Mouse (Mus musculus) heart, postnatal 25 days (tissue): ENCODE measurements around the gene Nceh1. TPM values are rescaled to one million over a fixed set of nuclear protein-coding genes. Genes with fewer than 3 reads are reported as not detected.
A peak's percentile ranks its signal among the peaks of the same experiment; 100 is the strongest.

Experiments
- DNase-seq: peaks from one replicate; pipeline ENCODE4 v3.0.0; 2022; ENCODE audit warnings: low spot score
- intact Hi-C: fragments of 180-260 bp; cut with DNase I; formaldehyde crosslinking; loops from one replicate; pipeline ENCODE4 v1.15.1; 2025
- total RNA-seq, 2 experiments: library from RNA; stranded (reverse); gene quantifications; 2 replicates each; pipeline ENCODE4 v1.2.3; 2021

Gene Nceh1
- total RNA-seq: 100 to 1,000 TPM; 172 to 189 TPM

GRCm38 (mm10) chr3:27182733-27183600 lies at the start of gene Nceh1:
Gene Nceh1, plus strand, starts transcription at chr3:27182965.
- intact Hi-C loops: loop anchor here (1.0 to 5.0 kb wide), 2 partner anchors 54 to 154 kb away; no protein-coding TSS in a partner anchor
- peak; percentile 88 for DNase-seq

GRCm38 (mm10) chr3:27140101-27140500 lies 42.7 kb upstream of the Nceh1 start:
- no peak for DNase-seq
- intact Hi-C loops: no loop called here

DNA sequence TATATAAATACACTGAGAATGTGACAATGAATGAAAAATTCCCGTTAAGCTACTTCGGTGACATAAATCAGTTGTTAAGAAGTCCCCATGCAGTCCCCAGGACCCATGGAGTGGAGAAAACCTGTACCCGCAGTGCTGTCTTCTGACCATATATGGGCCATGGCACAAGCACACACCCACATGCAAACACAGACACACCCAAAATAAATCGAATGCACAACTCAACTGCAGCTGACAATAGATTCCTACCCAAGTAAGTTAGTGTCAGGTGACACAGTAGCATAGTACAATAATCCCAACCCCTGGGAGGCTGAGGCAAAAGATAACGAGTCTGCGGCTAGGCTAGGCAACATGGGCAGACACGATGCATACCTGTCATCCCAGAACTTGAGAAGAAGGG lies 39.2 kb upstream of the Nceh1 start:
- DNase-seq: no peak
- intact Hi-C loops: no loop called here

GRCm38 (mm10) chr3:27145733-27146132 lies 37.0 kb upstream of the Nceh1 start:
- intact Hi-C loops: no loop called here
- DNase-seq: no peak

DNA sequence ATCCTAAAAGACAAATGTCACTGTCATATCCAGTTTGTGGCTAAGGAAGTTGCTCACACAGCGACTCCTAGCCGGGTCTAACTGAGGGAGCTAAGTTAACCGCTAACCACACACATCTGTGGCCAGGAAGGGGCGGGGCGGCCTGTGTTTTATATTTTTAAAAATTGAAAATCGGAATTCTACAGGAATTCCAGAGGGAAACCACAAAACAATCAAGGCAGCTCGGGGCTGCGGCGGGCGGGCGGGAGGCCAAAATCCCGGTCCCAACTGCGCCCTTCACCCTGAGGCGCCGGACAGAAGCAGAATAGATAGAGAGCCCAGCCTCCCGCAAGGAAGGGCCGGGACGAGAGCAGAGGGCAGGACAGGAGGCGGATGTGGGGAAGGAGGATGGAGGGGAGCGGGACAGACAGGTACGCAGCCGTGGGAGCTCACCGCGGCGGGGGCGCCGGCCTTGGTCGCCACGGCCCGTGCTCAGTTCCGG lies 29.5 kb upstream of the Nceh1 start:
- intact Hi-C loops: no loop called here
- no peak for DNase-seq

GRCm38 (mm10) chr3:27153701-27154209 lies 29.0 kb upstream of the Nceh1 start, which contains the start of gene Ect2:
Gene Ect2, minus strand, starts transcription at chr3:27153878.
- intact Hi-C loops: loop anchor here (2.0 kb wide), 1 partner anchor 27 kb away; no protein-coding TSS in a partner anchor
- DNase-seq: peak; percentile 98

GRCm38 (mm10) chr3:27154280-27154679 lies 28.5 kb upstream of the Nceh1 start:
- no peak for DNase-seq
- intact Hi-C loops: loop anchor here (2.0 kb wide), 1 partner anchor 27 kb away; no protein-coding TSS in a partner anchor

DNA sequence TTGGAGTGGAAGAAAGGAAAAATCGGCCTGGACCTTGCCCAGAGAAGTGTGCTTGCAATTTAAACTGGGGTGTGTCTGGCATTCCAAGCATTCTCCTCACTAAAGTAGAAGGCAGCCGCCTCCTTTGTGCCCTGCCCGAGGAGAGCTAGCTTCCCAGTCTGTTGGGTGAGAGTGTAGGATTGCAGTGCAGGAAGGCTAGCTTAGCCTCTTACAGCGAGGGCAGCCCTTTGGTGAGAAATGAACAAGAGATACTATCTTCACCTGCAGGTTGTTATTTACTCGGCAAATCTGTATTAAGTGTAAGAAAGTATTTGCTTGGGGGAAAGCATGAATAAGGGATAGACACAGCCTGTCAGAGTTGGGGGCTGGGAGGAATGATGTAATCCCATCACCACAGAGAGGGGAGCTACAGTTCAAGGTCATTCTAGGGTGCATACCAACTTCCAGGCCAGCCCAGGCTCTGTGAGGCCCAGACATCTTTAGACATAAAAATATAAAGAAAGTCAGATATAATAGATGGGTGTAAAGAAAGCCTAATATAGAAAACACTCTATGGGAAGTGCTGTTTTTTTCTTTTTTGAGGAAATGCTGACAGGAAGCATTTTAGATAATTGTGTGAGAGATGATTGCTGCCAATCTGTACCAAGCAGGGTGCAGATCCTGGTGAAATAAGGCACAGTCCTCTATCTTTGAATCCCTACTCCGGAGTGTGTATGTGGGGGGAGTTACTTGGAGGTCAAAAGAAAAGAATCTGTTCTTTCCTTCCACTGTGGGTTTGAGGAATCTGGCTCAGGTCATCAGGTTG lies 27.5 kb upstream of the Nceh1 start:
- no peak for DNase-seq
- intact Hi-C loops: loop anchor here (2.0 kb wide), 1 partner anchor 26 kb away; no protein-coding TSS in a partner anchor

DNA sequence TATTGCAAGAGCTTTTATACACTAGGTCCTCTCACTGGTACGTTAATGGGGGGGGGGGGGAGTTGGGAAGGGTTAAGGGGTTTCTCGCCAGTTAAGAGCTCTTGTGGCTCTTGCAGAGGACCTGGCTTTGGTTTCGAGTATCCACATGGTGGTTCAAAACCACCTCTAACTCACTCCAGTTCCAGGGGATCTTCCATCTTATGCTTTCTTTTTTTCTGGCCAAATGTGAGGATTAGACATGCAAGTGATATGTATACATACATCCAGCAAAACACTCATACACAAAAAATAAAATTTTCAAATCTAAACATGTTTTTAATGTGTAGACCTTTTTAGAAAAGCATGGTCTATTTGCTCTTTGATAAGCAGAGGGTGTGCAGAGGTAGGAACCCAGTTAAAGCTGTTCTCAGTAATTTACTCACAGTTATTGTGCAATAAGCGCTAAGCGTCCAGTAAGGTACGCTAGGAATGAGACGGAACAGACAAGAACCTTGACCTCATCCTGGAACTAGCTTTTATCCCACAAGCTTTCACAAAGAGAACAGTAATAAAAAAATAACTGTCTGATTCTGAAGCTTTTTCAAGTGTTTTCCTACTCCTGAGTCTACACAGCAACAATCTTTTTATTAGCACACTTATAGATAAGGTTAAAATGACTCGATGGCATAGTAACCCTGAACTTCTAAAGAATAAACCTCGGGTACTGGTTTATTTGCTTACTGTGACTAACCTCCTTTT lies 26.7 kb upstream of the Nceh1 start:
- DNase-seq: no peak
- intact Hi-C loops: loop anchor here (2.0 kb wide), 1 partner anchor 25 kb away; no protein-coding TSS in a partner anchor

- no peak for DNase-seq
- intact Hi-C loops: no loop called here
Measured at GRCm38 (mm10) chr3:27156594-27156949, 26.2 kb upstream of the Nceh1 start.

DNA sequence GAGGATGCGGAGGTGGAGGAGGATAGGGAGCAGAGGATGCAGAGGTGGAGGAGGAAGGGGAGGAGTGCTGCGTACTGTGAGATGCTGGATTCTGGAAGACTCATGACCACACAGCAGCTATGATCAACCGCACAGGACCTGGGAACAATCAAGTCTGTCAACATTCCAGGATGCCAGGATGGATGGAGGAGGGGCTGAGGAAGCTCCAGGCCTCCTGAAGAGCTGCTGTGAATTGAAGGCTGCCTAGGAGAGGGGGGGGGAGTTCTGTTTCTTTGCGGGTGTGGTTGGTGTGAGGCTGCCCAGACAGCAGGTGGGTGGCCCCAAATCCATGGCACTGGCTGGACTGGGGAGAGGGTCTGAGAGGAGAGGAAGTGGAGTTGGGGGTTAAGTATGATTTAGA lies 23.9 kb upstream of the Nceh1 start:
- intact Hi-C loops: no loop called here
- DNase-seq: no peak

GRCm38 (mm10) chr3:27161645-27162409 lies 20.9 kb upstream of the Nceh1 start:
- intact Hi-C loops: no loop called here
- no peak for DNase-seq

- no peak for DNase-seq
- intact Hi-C loops: no loop called here
Measured at GRCm38 (mm10) chr3:27162410-27162804, 20.4 kb upstream of the Nceh1 start.

DNA sequence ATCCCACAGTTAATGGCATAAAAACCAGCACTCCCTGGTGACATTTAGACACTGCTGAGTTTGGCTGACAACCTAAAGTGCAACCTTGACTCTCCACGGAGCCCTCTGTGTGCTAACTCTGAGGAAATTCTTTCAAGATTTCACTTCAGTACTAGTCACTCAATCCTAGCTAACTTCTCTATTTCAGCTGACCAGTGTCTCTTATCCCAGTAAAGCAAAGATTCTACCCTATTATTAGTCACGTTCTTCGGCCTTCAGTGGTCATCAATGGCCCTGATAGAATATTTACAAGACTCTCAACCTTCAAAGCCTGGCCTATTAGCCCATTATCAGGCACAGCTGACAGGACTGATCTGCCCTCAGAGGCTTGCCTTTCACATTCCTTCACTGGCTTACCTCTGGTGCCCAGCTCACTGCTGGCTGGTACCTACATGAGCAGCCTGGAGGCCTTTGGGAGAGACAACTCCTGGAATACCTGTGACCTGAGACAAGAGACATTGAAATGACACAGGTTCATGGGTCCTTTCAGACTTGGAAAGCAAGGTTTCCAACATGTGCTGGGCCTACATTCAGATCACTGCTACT lies 17.2 kb upstream of the Nceh1 start:
- DNase-seq: no peak
- intact Hi-C loops: no loop called here

- intact Hi-C loops: no loop called here
- DNase-seq: no peak
Measured at GRCm38 (mm10) chr3:27170257-27170656, 12.5 kb upstream of the Nceh1 start.

GRCm38 (mm10) chr3:27179711-27180110 lies 3.1 kb upstream of the Nceh1 start:
- intact Hi-C loops: loop anchor here (2.0 to 5.0 kb wide), 2 partner anchors 25 to 158 kb away; no protein-coding TSS in a partner anchor
- DNase-seq: no peak

- intact Hi-C loops: loop anchor here (5.0 kb wide), 1 partner anchor 154 kb away; no protein-coding TSS in a partner anchor
- DNase-seq: no peak
Measured at GRCm38 (mm10) chr3:27183601-27184175, 923 bp downstream of the Nceh1 start.

DNA sequence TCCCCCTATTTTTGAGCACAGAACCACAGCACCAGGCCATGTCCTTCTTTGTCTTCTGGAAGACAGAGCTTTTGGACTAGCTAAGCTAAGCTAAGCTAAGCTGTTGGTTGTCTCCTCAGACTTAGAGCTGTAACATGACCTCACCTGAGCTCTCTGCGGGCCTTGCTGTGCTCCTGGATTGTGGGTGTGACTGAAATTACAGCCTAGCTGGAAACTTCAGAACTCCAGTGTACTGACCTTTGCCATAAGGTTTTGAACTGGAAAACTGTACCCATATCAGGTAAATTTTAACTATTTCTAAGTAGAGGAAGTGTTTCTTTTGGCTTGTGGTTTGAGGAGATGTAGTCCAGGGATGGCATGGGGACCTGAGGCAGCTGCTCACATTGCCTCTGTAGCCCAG lies 5.6 kb downstream of the Nceh1 start:
- intact Hi-C loops: no loop called here
- DNase-seq: no peak
